Mouse (Mus musculus): ENCODE data around the gene Rcc2.

GRCm38 (mm10) chr4:140693513-140693912, 6.8 kb upstream of the Rcc2 start:
- TF ChIP-seq CTCF (conservative IDR thresholded peaks at IDR 0.05; ENCODE audit: low read length) (no peak), POU5F1 (IDR thresholded peaks at IDR 0.05; ENCODE audit: borderline replicate concordance, low read length) (no peak)
